Mouse (Mus musculus) activated CD4-positive, CD25-positive, alpha-beta regulatory T cell, adult 4 months (primary cell): Measurements from ENCODE around the gene Gm20388. TPM values are rescaled to one million over a fixed set of nuclear protein-coding genes. Genes with fewer than 3 reads are reported as not detected.

Experiments used
- ATAC-seq: one replicate; pipeline ENCODE4 v1.8.0; 2017
- polyA plus RNA-seq, 2 experiments: library from polyadenylated mRNA; unstranded; fragments of 100-300 nt; shearing (Covaris generic); gene quantifications; one replicate each; pipeline ENCODE4 v1.2.1; 2017

The Gm20388 gene
- polyA plus RNA-seq, 2 experiments from 2014 or later: 9.9 to 12.3 TPM

GRCm38 (mm10) chr8:121877212-121877611 lies 1966.6 kb downstream of the Gm20388 start:
- ATAC-seq: no peak

- ATAC-seq: no peak
Observed at GRCm38 (mm10) chr8:121877828-121878480, 1967.3 kb downstream of the Gm20388 start.

GRCm38 (mm10) chr8:121879712-121880111 lies 1969.1 kb downstream of the Gm20388 start:
- ATAC-seq: no peak

- ATAC-seq: no peak
Observed at GRCm38 (mm10) chr8:121880818-121881217, 1970.2 kb downstream of the Gm20388 start.

GRCm38 (mm10) chr8:121881921-121882320 lies 1971.3 kb downstream of the Gm20388 start:
- no peak for ATAC-seq

- no peak for ATAC-seq
Observed at GRCm38 (mm10) chr8:121884181-121884580, 1973.5 kb downstream of the Gm20388 start.

- no peak for ATAC-seq
Observed at GRCm38 (mm10) chr8:121885001-121885400, 1974.4 kb downstream of the Gm20388 start.

GRCm38 (mm10) chr8:121885433-121885832 lies 1974.8 kb downstream of the Gm20388 start:
- ATAC-seq: no peak

GRCm38 (mm10) chr8:121887547-121887946 lies 1976.9 kb downstream of the Gm20388 start:
- no peak for ATAC-seq

- ATAC-seq: no peak
Observed at GRCm38 (mm10) chr8:121889317-121889716, 1978.7 kb downstream of the Gm20388 start.

- no peak for ATAC-seq
Observed at GRCm38 (mm10) chr8:121889810-121890785, 1979.5 kb downstream of the Gm20388 start.

GRCm38 (mm10) chr8:121892875-121893274 lies 1982.2 kb downstream of the Gm20388 start:
- no peak for ATAC-seq

GRCm38 (mm10) chr8:121895910-121896309 lies 1985.3 kb downstream of the Gm20388 start:
- no peak for ATAC-seq

GRCm38 (mm10) chr8:121896476-121897145 lies 1986.0 kb downstream of the Gm20388 start:
- no peak for ATAC-seq

- no peak for ATAC-seq
Observed at GRCm38 (mm10) chr8:121897205-121897604, 1986.6 kb downstream of the Gm20388 start.

GRCm38 (mm10) chr8:121897871-121898381 lies 1987.3 kb downstream of the Gm20388 start:
- ATAC-seq: peak; percentile 37

GRCm38 (mm10) chr8:121898401-121898931 lies 1987.8 kb downstream of the Gm20388 start:
- ATAC-seq: peak; percentile 70

GRCm38 (mm10) chr8:121899180-121900044 lies 1988.8 kb downstream of the Gm20388 start:
- ATAC-seq: no peak

- ATAC-seq: no peak
Observed at GRCm38 (mm10) chr8:121901498-121902236, 1991.0 kb downstream of the Gm20388 start.

GRCm38 (mm10) chr8:121903977-121904376 lies 1993.3 kb downstream of the Gm20388 start:
- ATAC-seq: no peak

GRCm38 (mm10) chr8:121904999-121905398 lies 1994.4 kb downstream of the Gm20388 start:
- no peak for ATAC-seq
